Mouse (Mus musculus) intestine, embryonic 15.5 days (tissue): ENCODE results near the gene Nupl1. TPM values are rescaled to one million over a fixed set of nuclear protein-coding genes. Genes with fewer than 3 reads are reported as not detected.

Source experiments
- ATAC-seq: fragments of 200-750 bp; cut with Nextera tagmentation; 2 replicates; pipeline ENCODE4 v1.8.0; 2017; ENCODE audit warnings: moderate TSS enrichment, moderate library complexity
- H3K27ac ChIP-seq: fragments of 300-500 bp; sonication (generic); 2 replicates; pipeline ENCODE4 v1.5.1; 2015; ENCODE audit warnings: mild to moderate bottlenecking, inconsistent platforms
- H3K27me3 ChIP-seq: fragments of 300-500 bp; sonication (generic); replicated peaks from 2 replicates; pipeline ENCODE4 v1.6.1; 2015; ENCODE audit warnings: inconsistent platforms
- H3K36me3 ChIP-seq: fragments of 300-500 bp; sonication (generic); 2 replicates; pipeline ENCODE4 v1.6.1; 2015; ENCODE audit warnings: inconsistent platforms
- H3K4me1 ChIP-seq: fragments of 300-500 bp; sonication (generic); replicated peaks from 2 replicates; pipeline ENCODE4 v1.6.1; 2015; ENCODE audit warnings: inconsistent platforms
- H3K4me2 ChIP-seq: fragments of 300-500 bp; sonication (generic); replicated peaks from 2 replicates; pipeline ENCODE4 v1.6.1; 2015; ENCODE audit warnings: mild to moderate bottlenecking, inconsistent platforms
- H3K4me3 ChIP-seq: fragments of 300-500 bp; sonication (generic); replicated peaks from 2 replicates; pipeline ENCODE4 v1.5.1; 2015; ENCODE audit warnings: inconsistent platforms
- H3K9ac ChIP-seq: fragments of 300-500 bp; sonication (generic); 2 replicates; pipeline ENCODE4 v1.6.1; 2015; ENCODE audit warnings: inconsistent platforms
- H3K9me3 ChIP-seq: fragments of 300-500 bp; sonication (generic); 2 replicates; pipeline ENCODE4 v1.6.1; 2016; ENCODE audit warnings: inconsistent platforms
- WGBS: fragments of 180-500 bp; shearing (Covaris S2); methylation state at CpG from one replicate; pipeline ENCODE4 v1.1.7; 2015; 5-methylcytosine and 5-hydroxymethylcytosine counted together
- polyA plus RNA-seq: library from polyadenylated mRNA; unstranded; fragments of >200 nt; fragmentation: Nextera tagmentation; extraction: Ambion mirVana; gene quantifications from 2 replicates; pipeline ENCODE4 v1.2.1, GENCODE M21; 2015

Nupl1 gene
- polyA plus RNA-seq, 1 experiment from 2014 or later, result 0.05 TPM

- no peaks in the 10 kb centered on the region for H3K36me3 ChIP-seq
- no peaks in the 10 kb centered on the region for H3K9me3 ChIP-seq
- ATAC-seq, result peak; percentile 11
- peak overlapping the region; percentile 74 for H3K4me3 ChIP-seq
- H3K4me1 ChIP-seq, result peaks cover 1% of the 10 kb centered on the region; the same call in 1 of the 2 replicates
- WGBS, result 14% methylated on average over 37 of the region's 37 CpGs
- H3K27me3 ChIP-seq, result 0 out of 2 replicates have a peak, but pooled peaks cover 2% of the 10 kb centered on the region
- peak overlapping the region; percentile 91 for H3K4me2 ChIP-seq
- H3K9ac ChIP-seq, result peak overlapping the region; percentile 68
- H3K27ac ChIP-seq, result peak overlapping the region; percentile 81
Measured at GRCm38 (mm10) chr14:60177614-60178570, 73.3 kb downstream of the Nupl1 start.

DNA sequence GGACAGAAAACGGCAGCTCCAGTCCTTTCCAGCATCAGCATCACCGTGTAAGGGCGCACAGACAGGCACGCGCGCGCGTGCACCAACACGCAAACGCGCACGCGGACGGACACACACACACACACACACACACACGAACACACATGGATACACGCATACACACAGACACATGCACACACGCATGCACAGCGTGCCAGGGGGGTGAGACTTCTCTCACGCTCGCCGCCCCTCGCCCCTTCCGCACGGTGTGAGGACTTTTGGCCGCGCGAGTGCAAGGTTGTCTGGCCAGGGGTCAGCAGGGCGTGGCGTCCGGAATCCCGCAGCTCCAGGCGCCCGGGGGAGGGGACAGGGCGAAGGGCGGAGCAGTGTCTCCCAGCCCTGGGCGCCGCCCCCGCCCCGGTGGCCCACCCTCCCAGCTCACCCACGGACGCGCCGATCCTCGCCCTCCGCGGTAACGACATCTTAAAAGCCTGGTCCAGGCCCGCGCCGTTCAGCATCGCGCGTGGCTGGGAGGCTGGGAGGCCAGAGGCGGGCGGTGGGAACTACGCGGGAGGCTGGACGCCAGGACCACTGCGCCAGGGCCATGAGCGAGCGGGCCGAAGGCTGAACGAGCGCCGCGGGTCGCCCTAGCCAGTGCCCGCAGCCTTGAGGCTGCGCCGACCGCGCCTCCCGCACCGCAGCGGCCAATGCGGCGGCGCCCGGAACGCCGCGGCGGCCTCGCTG, 74.2 kb downstream of the Nupl1 start:
- ATAC-seq, result peak; percentile 81
- H3K36me3 ChIP-seq, result no peaks in the 10 kb centered on the region
- peaks cover 3% of the 10 kb centered on the region; the same call in 1 of the 2 replicates for H3K4me1 ChIP-seq
- H3K4me3 ChIP-seq, result peak overlapping the region; percentile 74
- H3K4me2 ChIP-seq, result peak overlapping the region; percentile 91
- under 1% methylated on average over 83 of the region's 84 CpGs for WGBS
- H3K27ac ChIP-seq, result peak overlapping the region; percentile 81
- 0 out of 2 replicates have a peak, but pooled peaks cover 2% of the 10 kb centered on the region for H3K27me3 ChIP-seq
- H3K9me3 ChIP-seq, result no peaks in the 10 kb centered on the region
- peak overlapping the region; percentile 68 for H3K9ac ChIP-seq

DNA sequence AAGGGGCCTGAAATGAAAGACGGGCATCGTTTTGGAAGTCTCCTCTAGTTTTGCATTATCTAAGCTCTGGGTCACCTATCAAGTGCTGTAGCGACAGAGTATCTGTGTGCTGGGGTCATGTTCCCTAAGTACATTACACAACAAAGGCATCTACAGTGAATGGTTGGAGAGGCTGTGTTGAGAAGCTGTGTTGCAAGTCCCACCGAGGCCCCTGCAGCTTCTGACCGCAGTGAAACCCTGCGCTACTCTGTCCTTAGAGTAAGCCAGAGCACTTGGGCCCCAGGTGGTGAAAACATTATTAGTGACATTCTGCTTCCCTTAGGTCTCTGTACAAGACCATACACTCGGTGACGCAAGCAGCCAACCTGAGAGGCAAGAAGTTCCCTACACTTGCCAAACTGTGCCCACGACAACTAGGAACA, 74.8 kb downstream of the Nupl1 start:
- no peaks in the 10 kb centered on the region for H3K36me3 ChIP-seq
- peaks cover 3% of the 10 kb centered on the region; the same call in 1 of the 2 replicates for H3K4me1 ChIP-seq
- 27% methylated on average over 9 of the region's 9 CpGs for WGBS
- H3K4me3 ChIP-seq, result peak overlapping the region; percentile 74
- peak overlapping the region; percentile 91 for H3K4me2 ChIP-seq
- H3K27me3 ChIP-seq, result 0 out of 2 replicates have a peak, but pooled peaks cover 2% of the 10 kb centered on the region
- H3K9me3 ChIP-seq, result no peaks in the 10 kb centered on the region
- H3K27ac ChIP-seq, result peak overlapping the region; percentile 81
- peak; percentile 21 for ATAC-seq
- peak overlapping the region; percentile 68 for H3K9ac ChIP-seq

- Histone ChIP-seq H3K27ac (peak overlapping the region; percentile 70), H3K36me3 (no peaks in the 10 kb centered on the region), H3K4me1 (peaks cover 3% of the 10 kb centered on the region; the same call in 1 of the 2 replicates), H3K27me3 (0 out of 2 replicates have a peak, but pooled peaks cover 1% of the 10 kb centered on the region), H3K4me2 (peak overlapping the region; percentile 34), H3K9me3 (no peaks in the 10 kb centered on the region), H3K4me3 (no peak overlapping the region), H3K9ac (no peak overlapping the region)
- no peak for ATAC-seq
- 41% methylated on average over 12 of the region's 12 CpGs for WGBS
Measured at GRCm38 (mm10) chr14:60172286-60173055, 78.8 kb downstream of the Nupl1 start.

DNA sequence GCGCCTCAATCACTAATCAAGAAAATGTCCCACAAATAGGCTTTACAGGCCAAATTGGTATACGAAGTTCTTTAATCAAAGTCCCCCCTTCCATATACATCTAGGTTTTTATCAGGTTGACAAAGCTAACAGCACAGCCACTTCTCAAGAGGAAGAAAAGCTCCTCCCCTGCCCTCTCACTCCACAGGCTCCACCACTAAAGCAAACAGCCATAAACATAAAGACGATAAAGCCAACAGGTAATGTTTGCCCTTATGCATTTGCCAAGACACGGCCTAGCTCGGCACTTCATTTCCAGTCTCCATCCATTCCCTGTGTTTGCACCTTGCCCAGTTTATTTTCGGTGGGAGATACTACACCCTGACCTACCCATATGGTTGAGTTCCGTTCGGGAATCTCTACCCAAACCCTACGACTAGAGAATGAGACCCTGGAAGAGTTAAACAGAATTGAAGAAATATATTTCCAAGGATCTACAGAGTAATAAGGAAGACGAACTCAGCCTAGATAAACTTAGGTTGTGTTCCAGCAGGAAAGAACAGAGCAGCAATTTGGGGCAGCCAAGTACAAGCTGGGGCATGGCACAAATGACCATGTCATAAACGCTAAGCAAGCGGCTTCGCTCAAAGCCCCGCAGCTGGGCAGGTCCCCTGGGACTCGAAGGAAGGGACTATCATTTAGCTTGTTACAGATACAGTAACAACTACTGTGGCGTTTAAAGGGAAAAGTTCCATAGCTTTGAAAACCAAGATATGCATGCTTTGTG, 80.2 kb downstream of the Nupl1 start:
- Histone ChIP-seq H3K4me3 (no peak overlapping the region), H3K4me1 (peaks cover 3% of the 10 kb centered on the region; the same call in 1 of the 2 replicates), H3K36me3 (no peaks in the 10 kb centered on the region), H3K27ac (peak overlapping the region; percentile 78), H3K9me3 (no peaks in the 10 kb centered on the region), H3K27me3 (no peaks in the 10 kb centered on the region), H3K4me2 (peak overlapping the region; percentile 43), H3K9ac (no peak overlapping the region)
- whole genome bisulfite sequencing, result 47% methylated on average over 16 of the region's 16 CpGs
- ATAC-seq, result peak; percentile 92

GRCm38 (mm10) chr14:60163367-60163766, 87.9 kb downstream of the Nupl1 start:
- H3K9me3 ChIP-seq, result no peaks in the 10 kb centered on the region
- ATAC-seq, result no peak
- 86% methylated on average over 3 of the region's 3 CpGs for WGBS

GRCm38 (mm10) chr14:60152373-60152772, 98.9 kb downstream of the Nupl1 start:
- H3K27me3 ChIP-seq, result no peaks in the 10 kb centered on the region
- H3K4me3 ChIP-seq, result no peak overlapping the region
- no peaks in the 10 kb centered on the region for H3K9me3 ChIP-seq
- no peak overlapping the region for H3K4me2 ChIP-seq
- H3K27ac ChIP-seq, result no peak overlapping the region
- no peak for ATAC-seq
- H3K4me1 ChIP-seq, result no peaks in the 10 kb centered on the region
- no peak overlapping the region for H3K9ac ChIP-seq
- H3K36me3 ChIP-seq, result no peaks in the 10 kb centered on the region
- WGBS, result 75% methylated on average over 11 of the region's 11 CpGs

More at GRCm38 (mm10) chr14:60163367-60163766, 87.9 kb downstream of the Nupl1 start:
- Histone ChIP-seq H3K4me2 (no peak overlapping the region), H3K36me3 (no peaks in the 10 kb centered on the region), H3K27me3 (no peaks in the 10 kb centered on the region), H3K27ac (no peak overlapping the region), H3K9ac (no peak overlapping the region), H3K4me3 (no peak overlapping the region), H3K4me1 (no peaks in the 10 kb centered on the region)

GRCm38 (mm10) chr14:60148893-60149292, 102.3 kb downstream of the Nupl1 start:
- Histone ChIP-seq H3K4me2 (no peak overlapping the region), H3K27me3 (no peaks in the 10 kb centered on the region), H3K36me3 (no peaks in the 10 kb centered on the region), H3K9ac (no peak overlapping the region), H3K9me3 (no peaks in the 10 kb centered on the region), H3K4me3 (no peak overlapping the region), H3K27ac (no peak overlapping the region), H3K4me1 (no peaks in the 10 kb centered on the region)
- 35% methylated on average over 3 of the region's 3 CpGs for WGBS
- no peak for ATAC-seq

DNA sequence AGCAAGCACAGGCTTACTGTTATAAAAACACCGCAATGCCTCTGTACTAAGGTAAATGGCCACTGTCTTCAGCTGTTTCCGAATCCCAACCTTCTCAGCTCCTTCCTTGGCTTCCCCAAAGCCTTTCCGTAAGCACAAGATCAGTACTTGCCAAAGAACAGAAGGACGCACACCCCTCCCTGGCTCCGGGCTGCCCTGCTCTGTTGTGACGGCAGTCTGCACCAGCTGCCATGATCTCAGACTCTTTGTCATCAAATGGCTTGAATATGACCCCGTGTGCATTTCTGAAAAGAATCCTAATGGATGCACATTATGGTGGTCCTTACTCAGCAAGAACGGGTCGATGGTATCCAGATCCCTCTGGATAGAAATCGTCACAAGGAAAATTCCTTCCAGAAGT, 108.0 kb downstream of the Nupl1 start:
- Histone ChIP-seq H3K4me3 (no peak overlapping the region), H3K9ac (no peak overlapping the region), H3K4me2 (no peak overlapping the region), H3K36me3 (no peaks in the 10 kb centered on the region), H3K27me3 (no peaks in the 10 kb centered on the region), H3K4me1 (no peaks in the 10 kb centered on the region), H3K27ac (no peak overlapping the region), H3K9me3 (no peaks in the 10 kb centered on the region)
- 74% methylated on average over 10 of the region's 10 CpGs for WGBS
- ATAC-seq, result no peak

DNA sequence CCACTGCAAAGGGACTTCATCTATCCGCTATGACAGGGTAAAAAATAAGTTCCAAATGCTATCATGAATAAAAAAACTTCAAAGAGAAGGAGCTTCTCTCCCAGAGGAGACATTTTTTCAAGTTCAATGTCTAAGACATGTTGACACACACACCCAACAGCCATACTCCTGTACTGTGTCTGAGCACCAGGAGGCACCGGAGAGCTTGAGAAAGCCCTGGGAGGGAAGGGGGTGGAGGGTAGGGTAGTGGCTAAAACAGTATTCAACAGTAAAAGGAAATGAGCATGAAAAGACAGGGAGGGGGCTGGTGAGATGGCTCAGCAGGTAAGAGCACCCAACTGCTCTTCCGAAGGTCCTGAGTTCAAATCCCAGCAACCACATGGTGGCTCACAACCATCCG, 112.9 kb downstream of the Nupl1 start:
- Histone ChIP-seq H3K27ac (no peak overlapping the region), H3K27me3 (no peaks in the 10 kb centered on the region), H3K4me3 (no peak overlapping the region), H3K36me3 (no peaks in the 10 kb centered on the region), H3K9me3 (no peaks in the 10 kb centered on the region), H3K4me2 (no peak overlapping the region), H3K9ac (no peak overlapping the region), H3K4me1 (no peaks in the 10 kb centered on the region)
- peak; percentile 56; the same call in 1 of the 2 replicates for ATAC-seq
- WGBS, result 94% methylated on average over 4 of the region's 4 CpGs

DNA sequence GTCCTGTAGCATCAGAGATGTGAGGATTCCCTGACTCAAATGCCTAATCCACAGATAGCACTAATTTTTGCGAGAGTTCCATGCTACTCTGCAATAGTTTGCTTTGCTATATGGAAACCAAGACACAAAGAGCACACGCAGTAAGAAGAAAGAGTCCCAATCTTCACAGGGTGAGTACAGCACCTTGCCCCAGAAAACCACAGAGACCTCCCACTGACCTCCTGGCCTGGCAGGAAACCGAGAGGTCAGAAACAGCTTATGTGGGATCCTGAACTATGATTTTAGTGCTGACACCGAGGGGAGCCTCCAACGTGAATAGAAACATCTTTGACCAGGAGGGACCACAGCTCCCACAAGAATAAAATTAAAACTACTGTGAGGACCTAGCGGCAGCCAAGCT, 113.4 kb downstream of the Nupl1 start:
- Histone ChIP-seq H3K4me2 (no peak overlapping the region), H3K4me3 (no peak overlapping the region), H3K27ac (no peak overlapping the region), H3K9ac (no peak overlapping the region), H3K27me3 (no peaks in the 10 kb centered on the region), H3K4me1 (no peaks in the 10 kb centered on the region), H3K36me3 (no peaks in the 10 kb centered on the region), H3K9me3 (no peaks in the 10 kb centered on the region)
- WGBS, result 72% methylated on average over 6 of the region's 6 CpGs
- ATAC-seq, result no peak
